Mouse (Mus musculus) MEL (cell line): Measurements from ENCODE around the gene Lrch4. TPM values are rescaled to one million over a fixed set of nuclear protein-coding genes. Genes with fewer than 3 reads are reported as not detected.

Experiments
- DNase-seq: peaks from one replicate; pipeline ENCODE4 v3.0.0; 2011; ENCODE audit warnings: low read depth, low spot score
- H3K27ac ChIP-seq: 2 replicates; pipeline ENCODE4 v1.5.1; 2012; ENCODE audit warnings: low read depth, mild to moderate bottlenecking, control low read depth, low read length, moderate library complexity; ENCODE audit not compliant: control insufficient read depth
- H3K27me3 ChIP-seq, 2 experiments: fragments of 150-350 bp in 1 of 2; sonication (generic) in 1 of 2; 2 replicates each; pipeline ENCODE4 v1.6.1; 2012; ENCODE audit warnings: low read length in 2 of 2, mild to moderate bottlenecking in 2 of 2, improper control_type of control experiment in 1 of 2, moderate library complexity in 1 of 2; ENCODE audit not compliant: insufficient read depth in 2 of 2, control insufficient read depth in 1 of 2
- H3K36me3 ChIP-seq, 2 experiments: 2 replicates each; pipeline ENCODE4 v1.6.1; 2012 to 2014; ENCODE audit warnings: low read length in 2 of 2, improper control_type of control experiment in 1 of 2, inconsistent platforms in 1 of 2, mild to moderate bottlenecking in 1 of 2; ENCODE audit not compliant: insufficient read depth in 2 of 2, control insufficient read depth in 1 of 2
- H3K4me1 ChIP-seq, 2 experiments: fragments of 150-350 bp in 1 of 2; sonication (generic) in 1 of 2; 2 replicates each; pipeline ENCODE4 v1.6.1; 2012; ENCODE audit warnings: low read length in 2 of 2, improper control_type of control experiment in 1 of 2, mild to moderate bottlenecking in 1 of 2; ENCODE audit not compliant: insufficient read depth in 2 of 2, control insufficient read depth in 1 of 2
- H3K4me3 ChIP-seq, 2 experiments: fragments of 150-350 bp in 1 of 2; sonication (generic) in 1 of 2; 2 replicates each; pipeline ENCODE4 v1.5.1; 2012; ENCODE audit warnings: low read depth in 2 of 2, low read length in 2 of 2, mild to moderate bottlenecking in 2 of 2, moderate library complexity in 2 of 2, control low read depth in 1 of 2, improper control_type of control experiment in 1 of 2; ENCODE audit not compliant: control insufficient read depth in 1 of 2, insufficient read depth in 1 of 2
- H3K79me2 ChIP-seq: 2 replicates; pipeline ENCODE4 v1.6.1; 2012; ENCODE audit warnings: mild to moderate bottlenecking, low read length, moderate library complexity; ENCODE audit not compliant: control insufficient read depth, poor library complexity, insufficient read depth
- H3K9ac ChIP-seq: 2 replicates; pipeline ENCODE4 v1.6.1; 2012; ENCODE audit warnings: low read depth, mild to moderate bottlenecking, control low read depth, low read length, moderate library complexity; ENCODE audit not compliant: control insufficient read depth, poor library complexity, severe bottlenecking
- H3K9me3 ChIP-seq: fragments of 150-350 bp; sonication (generic); replicated peaks from 2 replicates; pipeline ENCODE4 v1.6.1; 2012; ENCODE audit warnings: mild to moderate bottlenecking, low read length, improper control_type of control experiment, moderate library complexity; ENCODE audit not compliant: insufficient read depth
- CTCF ChIP-seq, 3 experiments: IDR thresholded peaks in 2 of 3; conservative IDR thresholded peaks in 1 of 3; 2 replicates each; pipeline ENCODE4 v1.5.1; 2011 to 2012; ENCODE audit warnings: low read length in 3 of 3, low read depth in 2 of 3, mild to moderate bottlenecking in 2 of 3, improper control_type of control experiment in 1 of 3, inconsistent platforms in 1 of 3, mixed read lengths in 1 of 3, moderate library complexity in 1 of 3; ENCODE audit not compliant: control insufficient read depth in 1 of 3, insufficient read depth in 1 of 3, poor library complexity in 1 of 3, severe bottlenecking in 1 of 3
- E2F4 ChIP-seq: IDR thresholded peaks from 2 replicates; pipeline ENCODE4 v1.6.1; 2011; ENCODE audit warnings: low read depth, low read length, improper control_type of control experiment, borderline replicate concordance
- ELF1 ChIP-seq: IDR thresholded peaks from 2 replicates; pipeline ENCODE4 v1.6.1; 2014; ENCODE audit warnings: low read depth, mild to moderate bottlenecking, inconsistent platforms, low read length, improper control_type of control experiment, moderate library complexity
- GABPA ChIP-seq: IDR thresholded peaks from 2 replicates; pipeline ENCODE4 v1.6.1; 2012; ENCODE audit warnings: low read depth, mild to moderate bottlenecking, inconsistent platforms, low read length, improper control_type of control experiment, moderate library complexity
- GATA1 ChIP-seq: IDR thresholded peaks from 2 replicates; pipeline ENCODE4 v1.6.1; 2011; ENCODE audit warnings: low read depth, low read length, improper control_type of control experiment
- HCFC1 ChIP-seq: IDR thresholded peaks from 2 replicates; pipeline ENCODE4 v1.6.1; 2012; ENCODE audit warnings: low read depth, mild to moderate bottlenecking, inconsistent platforms, low read length, improper control_type of control experiment, moderate library complexity
- MAX ChIP-seq: IDR thresholded peaks from 2 replicates; pipeline ENCODE4 v1.6.1; 2011; ENCODE audit warnings: low read length, improper control_type of control experiment
- MEF2A ChIP-seq: IDR thresholded peaks from 2 replicates; pipeline ENCODE4 v1.6.1; 2014; ENCODE audit warnings: low read depth, mild to moderate bottlenecking, inconsistent platforms, low read length, improper control_type of control experiment; ENCODE audit not compliant: poor library complexity, insufficient replicate concordance, severe bottlenecking; ENCODE audit errors: extremely low read depth
- MXI1 ChIP-seq: IDR thresholded peaks from 2 replicates; pipeline ENCODE4 v1.6.1; 2011; ENCODE audit warnings: mild to moderate bottlenecking, low read depth, low read length, improper control_type of control experiment
- MYB ChIP-seq: IDR thresholded peaks from 2 replicates; pipeline ENCODE4 v1.6.1; 2011; ENCODE audit warnings: mild to moderate bottlenecking, low read depth, low read length, improper control_type of control experiment
- MYC ChIP-seq: IDR thresholded peaks from 2 replicates; pipeline ENCODE4 v1.6.1; 2011; ENCODE audit warnings: low read depth, mild to moderate bottlenecking, low read length, improper control_type of control experiment, moderate library complexity
- NELFE ChIP-seq: IDR thresholded peaks from 2 replicates; pipeline ENCODE4 v1.6.1; 2011; ENCODE audit warnings: low read depth, low read length, improper control_type of control experiment
- POLR2A ChIP-seq, 2 experiments: IDR thresholded peaks; 2 replicates each; pipeline ENCODE4 v1.6.1; 2011 to 2012; ENCODE audit warnings: low read length in 2 of 2, mild to moderate bottlenecking in 2 of 2, control low read depth in 1 of 2, improper control_type of control experiment in 1 of 2, low read depth in 1 of 2, moderate library complexity in 1 of 2; ENCODE audit not compliant: control insufficient read depth in 1 of 2, insufficient read depth in 1 of 2, poor library complexity in 1 of 2
- SIN3A ChIP-seq: IDR thresholded peaks from 2 replicates; pipeline ENCODE4 v1.6.1; 2012; ENCODE audit warnings: low read length, improper control_type of control experiment, inconsistent platforms
- SMC3 ChIP-seq: IDR thresholded peaks from 2 replicates; pipeline ENCODE4 v1.6.1; 2011; ENCODE audit warnings: low read depth, low read length, improper control_type of control experiment
- TAL1 ChIP-seq: IDR thresholded peaks from 2 replicates; pipeline ENCODE4 v1.6.1; 2012; ENCODE audit warnings: mild to moderate bottlenecking, inconsistent platforms, low read length, moderate library complexity, mixed read lengths
- UBTF ChIP-seq: IDR thresholded peaks from 2 replicates; pipeline ENCODE4 v1.6.1; 2012; ENCODE audit warnings: low read depth, mild to moderate bottlenecking, inconsistent platforms, low read length, improper control_type of control experiment, moderate library complexity, borderline replicate concordance; ENCODE audit not compliant: insufficient read depth
- USF1 ChIP-seq: IDR thresholded peaks from 2 replicates; pipeline ENCODE4 v1.6.1; 2014; ENCODE audit warnings: low read depth, mild to moderate bottlenecking, inconsistent platforms, low read length, improper control_type of control experiment, moderate library complexity
- ZMIZ1 ChIP-seq: IDR thresholded peaks from 2 replicates; pipeline ENCODE4 v1.6.1; 2012; ENCODE audit warnings: low read depth, mild to moderate bottlenecking, inconsistent platforms, low read length, improper control_type of control experiment, moderate library complexity
- ZNF384 ChIP-seq: IDR thresholded peaks from 2 replicates; pipeline ENCODE4 v1.6.1; 2012; ENCODE audit warnings: low read depth, mild to moderate bottlenecking, inconsistent platforms, low read length, improper control_type of control experiment
- polyA plus RNA-seq, 2 experiments: library from polyadenylated mRNA; stranded (reverse) in 1 of 2; unstranded in 1 of 2; fragments of >175 nt in 1 of 2; fragments of >200 nt in 1 of 2; gene quantifications; 2 replicates each; pipeline versions ENCODE4 v1.2.1 to v1.2.4; 2012; ENCODE audit warnings: low replicate concordance in 2 of 2, low read depth in 1 of 2; ENCODE audit not compliant: insufficient read length in 2 of 2, insufficient read depth in 1 of 2, missing spikeins in 1 of 2
- total RNA-seq: library from RNA; depleted of rRNA; stranded (reverse); fragments of 300-350 nt; gene quantifications from 2 replicates; pipeline ENCODE4 v1.2.3, GENCODE M21; 2012

Gene Lrch4
- total and polyA plus RNA-seq, 3 experiments: 9.1 to 239 (median 47.0) TPM

GRCm38 (mm10) chr5:137641054-137641453, 12.1 kb downstream of the Lrch4 start, which contains the start of gene Sap25:
Sap25 (plus strand) TSS chr5:137641334.
- Histone ChIP-seq H3K9me3 (no peaks in the 10 kb centered on the region), H3K27ac (no peak within 1 kb of the TSS), H3K9ac (no peak within 1 kb of the TSS), H3K4me1 (no peaks in the 10 kb centered on the region), H3K79me2 (no peaks in the 10 kb centered on the region), H3K36me3 (peaks cover 0 to 2% of the 10 kb centered on the region in 2 experiments; a peak in 1 of 4 replicates), H3K4me3 (no peak within 1 kb of the TSS), H3K27me3 (no peaks in the 10 kb centered on the region)
- DNase-seq: no peak
- no peak for TF ChIP-seq GATA1
- TF ChIP-seq SMC3: peak; percentile 38
- TF ChIP-seq UBTF: no peak
- TF ChIP-seq ZMIZ1: no peak
- TF ChIP-seq MYB: no peak
- TF ChIP-seq SIN3A: no peak
- peak; percentile 18 to 62 (median 43); a peak in 5 of 6 replicates for TF ChIP-seq CTCF (IDR thresholded peaks at IDR 0.05 in 2 of 3, conservative IDR thresholded peaks at IDR 0.05 in 1 of 3; ENCODE audit: control insufficient read depth in 1 of 3, insufficient read depth in 1 of 3, low read depth in 2 of 3, low read length in 3 of 3, poor library complexity in 1 of 3, severe bottlenecking in 1 of 3)
- no peak for TF ChIP-seq GABPA
- TF ChIP-seq E2F4: no peak
- no peak for TF ChIP-seq MEF2A

- DNase-seq: no peak
- no peak for TF ChIP-seq GATA1
- 0 out of 4 replicates have a peak, but pooled peaks of 1 of the 2 experiments have one; percentile 11 for TF ChIP-seq POLR2A (IDR thresholded peaks at IDR 0.05; ENCODE audit: control insufficient read depth in 1 of 2, insufficient read depth in 1 of 2, low read depth in 1 of 2, low read length in 2 of 2, poor library complexity in 1 of 2)
- no peak for TF ChIP-seq E2F4
- TF ChIP-seq CTCF (IDR thresholded peaks at IDR 0.05 in 2 of 3, conservative IDR thresholded peaks at IDR 0.05 in 1 of 3; ENCODE audit: control insufficient read depth in 1 of 3, insufficient read depth in 1 of 3, low read depth in 2 of 3, low read length in 3 of 3, poor library complexity in 1 of 3, severe bottlenecking in 1 of 3): no peak
- TF ChIP-seq TAL1: no peak
- no peak overlapping the region for H3K9ac ChIP-seq
- H3K9me3 ChIP-seq: no peaks in the 10 kb centered on the region
- peaks cover 2 to 5% of the 10 kb centered on the region in 2 experiments; a peak in 3 of 4 replicates for H3K36me3 ChIP-seq
- no peaks in the 10 kb centered on the region for H3K27me3 ChIP-seq
- no peak overlapping the region for H3K4me3 ChIP-seq
- H3K27ac ChIP-seq: no peak overlapping the region
- H3K4me1 ChIP-seq: peaks cover 0 to 6% of the 10 kb centered on the region in 2 experiments; a peak in 2 of 4 replicates
- no peaks in the 10 kb centered on the region for H3K79me2 ChIP-seq
Observed at GRCm38 (mm10) chr5:137642886-137643285, 14.0 kb downstream of the Lrch4 start.

- TF ChIP-seq ZNF384 (no peak), SIN3A (no peak), UBTF (no peak), MXI1 (no peak), USF1 (no peak), MYB (no peak), NELFE (no peak), GATA1 (no peak), MAX (no peak), ELF1 (no peak), MYC (no peak), HCFC1 (no peak), CTCF (IDR thresholded peaks at IDR 0.05 in 2 of 3, conservative IDR thresholded peaks at IDR 0.05 in 1 of 3; ENCODE audit: control insufficient read depth in 1 of 3, insufficient read depth in 1 of 3, low read depth in 2 of 3, low read length in 3 of 3, poor library complexity in 1 of 3, severe bottlenecking in 1 of 3) (no peak)
- H3K9me3 ChIP-seq: no peaks in the 10 kb centered on the region
- H3K4me3 ChIP-seq: no peak overlapping the region
- no peaks in the 10 kb centered on the region for H3K79me2 ChIP-seq
- no peaks in the 10 kb centered on the region for H3K27me3 ChIP-seq
- no peak for DNase-seq
- no peak overlapping the region for H3K27ac ChIP-seq
- H3K9ac ChIP-seq: no peak overlapping the region
- peaks cover 2 to 11% of the 10 kb centered on the region in 2 experiments; a peak in 3 of 4 replicates for H3K36me3 ChIP-seq
- H3K4me1 ChIP-seq: peaks cover 2 to 11% of the 10 kb centered on the region in 2 experiments
Observed at GRCm38 (mm10) chr5:137644484-137644883, 15.6 kb downstream of the Lrch4 start.
